Mouse (Mus musculus): ENCODE results near the gene Olfr1106. TPM values are rescaled to one million over a fixed set of nuclear protein-coding genes. Genes with fewer than 3 reads are reported as not detected.

The Olfr1106 gene
- total RNA-seq (2021), result not detected

DNA sequence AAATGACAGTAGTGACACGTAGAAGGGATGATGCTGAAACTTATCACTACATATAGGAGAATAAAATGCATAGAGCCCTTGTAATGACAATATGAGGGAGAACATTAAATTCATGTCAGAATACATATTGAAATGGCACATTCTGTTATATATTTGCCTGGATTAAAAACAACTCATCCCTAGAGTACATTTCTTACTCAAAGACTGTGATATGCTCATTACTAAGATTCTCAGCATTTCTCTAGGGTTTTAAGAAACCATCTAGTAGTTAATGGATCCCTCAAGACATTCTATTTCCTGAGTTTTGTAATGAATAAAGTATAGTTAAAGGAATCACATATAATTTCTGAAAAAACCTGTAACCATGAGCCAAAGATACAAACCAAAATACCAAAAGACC lies at the start of gene Olfr1106:
Gene Olfr1106, minus strand, starts transcription at position 101 of the 400 bp plus-strand sequence.
- intact Hi-C loops (cut with DNase I), result no loop called here
- DNase-seq, result no peak

DNA sequence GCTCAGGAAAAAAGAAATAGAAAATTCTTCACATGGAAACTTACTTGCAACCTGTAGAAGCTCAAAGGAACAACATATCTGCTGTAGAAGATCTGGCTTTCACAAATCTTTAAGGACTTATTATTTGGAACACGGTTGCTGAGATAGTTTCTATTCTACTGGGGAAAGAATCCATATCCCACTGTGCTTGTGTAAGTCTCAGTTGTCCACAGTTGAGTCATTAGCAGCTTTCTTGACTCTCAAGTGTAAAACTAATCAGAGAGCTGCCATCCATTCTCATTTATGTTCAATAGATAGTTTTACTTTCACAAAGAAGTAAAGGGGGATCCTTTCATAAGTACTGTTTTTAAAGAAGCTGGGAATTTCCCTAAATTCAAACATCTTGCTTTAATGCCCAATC lies 43.8 kb upstream of the Olfr1106 start, which contains the start of gene Olfr1109:
Gene Olfr1109, minus strand, starts transcription at position 101 of the 400 bp plus-strand sequence.
- intact Hi-C loops (cut with DNase I), result no loop called here
- DNase-seq, result no peak

DNA sequence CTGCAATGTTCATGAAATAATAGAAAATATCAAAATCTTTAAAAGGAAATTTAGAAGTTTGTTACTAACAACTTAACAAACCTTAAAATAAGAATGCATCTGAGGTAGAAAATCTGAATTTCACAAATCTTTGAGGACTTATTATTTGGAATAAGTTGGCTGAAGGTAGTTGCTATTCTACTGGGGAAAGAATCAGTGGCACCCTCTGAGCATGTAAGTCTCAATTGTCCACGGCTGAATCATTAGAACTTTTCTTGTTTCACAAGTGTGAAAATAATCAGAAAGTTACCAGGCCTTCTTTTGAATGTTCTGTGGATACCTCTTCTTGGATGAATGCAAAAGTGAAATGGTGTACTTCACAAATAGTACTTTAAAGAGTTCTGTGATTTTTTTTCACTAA lies 23.6 kb upstream of the Olfr1106 start, which contains the start of gene Olfr1107:
Gene Olfr1107, minus strand, starts transcription at position 101 of the 400 bp plus-strand sequence.
- no peak for DNase-seq
- intact Hi-C loops (cut with DNase I), result no loop called here

DNA sequence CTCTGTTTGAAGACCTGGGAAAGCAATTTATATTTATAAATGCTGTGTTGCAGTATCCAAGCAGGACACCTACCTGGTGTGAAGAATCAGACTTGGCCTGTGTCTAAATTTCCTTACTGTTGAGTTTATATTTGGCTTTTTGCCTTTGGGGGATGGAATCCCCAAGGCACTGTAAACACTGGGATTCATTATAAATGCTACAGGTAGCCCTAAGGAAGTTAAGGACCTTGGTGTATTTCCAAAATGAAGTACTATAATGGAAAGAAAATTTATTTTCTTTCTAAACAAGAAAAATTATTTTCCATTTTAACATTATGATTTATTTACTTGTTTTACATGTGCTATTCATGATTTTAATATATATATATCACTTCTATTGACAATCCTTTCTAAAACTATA lies 15.6 kb downstream of the Olfr1106 start, which contains the start of gene Olfr1105:
Gene Olfr1105, minus strand, starts transcription at position 101 of the 400 bp plus-strand sequence.
- intact Hi-C loops (cut with DNase I), result no loop called here
- DNase-seq, result no peak

DNA sequence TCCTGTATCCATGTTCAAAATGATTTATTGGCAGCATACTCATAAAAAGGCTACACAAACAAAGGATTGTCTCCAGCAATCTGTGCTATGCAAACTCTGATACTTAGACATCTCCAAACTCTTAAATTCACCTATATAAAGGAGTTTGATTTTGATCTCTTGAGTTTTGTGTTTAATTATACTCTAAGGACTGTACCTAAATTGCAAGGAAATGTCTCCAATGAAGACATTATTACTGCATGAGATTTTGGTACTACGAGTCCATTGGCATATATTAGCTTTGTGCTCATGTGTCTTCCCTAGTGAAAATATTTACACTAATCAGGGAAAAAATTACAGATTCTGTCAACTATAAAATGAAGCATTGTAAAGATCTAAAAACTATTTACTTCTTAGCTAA lies 25.1 kb downstream of the Olfr1106 start, which contains the start of gene Olfr1104:
Gene Olfr1104, minus strand, starts transcription at position 101 of the 400 bp plus-strand sequence.
- intact Hi-C loops (cut with DNase I), result no loop called here
- DNase-seq, result no peak

DNA sequence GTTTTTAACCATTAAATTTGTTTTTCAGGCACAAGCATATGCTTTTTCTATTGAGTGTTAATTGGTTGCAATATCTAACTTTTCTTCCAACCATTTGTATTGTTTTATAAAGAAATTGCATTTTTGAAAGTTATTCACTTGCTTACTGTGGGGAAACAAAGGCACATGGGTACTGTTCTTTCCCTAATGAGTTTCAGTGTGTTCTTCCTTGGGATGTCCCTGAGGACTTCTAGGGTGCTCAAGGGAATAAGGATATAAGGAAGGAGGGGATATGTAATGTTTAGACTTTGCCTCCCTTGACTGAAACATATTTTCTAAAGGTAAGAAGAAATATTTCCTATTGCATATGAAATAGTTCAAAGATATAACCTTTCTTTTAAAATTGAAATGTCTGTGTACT lies 54.0 kb downstream of the Olfr1106 start, which contains the start of gene Olfr1102:
Gene Olfr1102, plus strand, starts transcription at position 301 of the 400 bp plus-strand sequence.
- DNase-seq, result no peak
- intact Hi-C loops (cut with DNase I), result no loop called here

Other genes with a start within 250 kb of the Olfr1106 start
- gene Olfr141, start 242.3 kb downstream of the Olfr1106 start, total RNA-seq (2021), result not detected
- not detected for gene Olfr1094, start 227.6 kb downstream of the Olfr1106 start, total RNA-seq (2021)
- not detected for gene Olfr1095, start 200.6 kb downstream of the Olfr1106 start, total RNA-seq (2021)
- gene Gm13723, start 177.5 kb downstream of the Olfr1106 start, total RNA-seq (2021), result not detected
- gene Olfr1097, start 160.1 kb downstream of the Olfr1106 start, total RNA-seq (2021), result not detected
- not detected for gene Olfr1098, start 127.7 kb downstream of the Olfr1106 start, total RNA-seq (2021)
- not detected for gene Olfr1099, start 91.6 kb downstream of the Olfr1106 start, total RNA-seq (2021)
- not detected for gene Olfr1100, start 72.3 kb downstream of the Olfr1106 start, total RNA-seq (2021)
- not detected for gene Olfr1101, start 61.1 kb downstream of the Olfr1106 start, total RNA-seq (2021)
- gene Olfr1102, start 53.9 kb downstream of the Olfr1106 start, total RNA-seq (2021), result not detected
- not detected for gene Olfr1104, start 25.2 kb downstream of the Olfr1106 start, total RNA-seq (2021)
- not detected for gene Olfr1105, start 15.7 kb downstream of the Olfr1106 start, total RNA-seq (2021)
- gene Olfr1107, start 23.5 kb upstream of the Olfr1106 start, total RNA-seq (2021), result not detected
- not detected for gene Olfr1109, start 43.7 kb upstream of the Olfr1106 start, total RNA-seq (2021)
- gene Olfr259, start 62.3 kb upstream of the Olfr1106 start, total RNA-seq (2021), result not detected
- gene Olfr1110, start 88.0 kb upstream of the Olfr1106 start, total RNA-seq (2021), result not detected
- not detected for gene Olfr1111, start 100.4 kb upstream of the Olfr1106 start, total RNA-seq (2021)
- gene Olfr1112, start 135.5 kb upstream of the Olfr1106 start, total RNA-seq (2021), result not detected
- gene Olfr1113, start 156.7 kb upstream of the Olfr1106 start, total RNA-seq (2021), result not detected
- not detected for gene Olfr1115, start 195.7 kb upstream of the Olfr1106 start, total RNA-seq (2021)
- not detected for gene Olfr1116, start 215.3 kb upstream of the Olfr1106 start, total RNA-seq (2021)